ENCODE assay signal across 9 mouse cellular contexts in genomic region chr16:96044096-96044495, GRCm38 (mm10). TPM values are rescaled to one million over a fixed set of nuclear protein-coding genes. Genes with fewer than 3 reads are reported as not detected.
DNase-seq lines count a peak whose midpoint lies in the region; ATAC-seq lines count a peak whose summit lies in the region.
"Had no signal": no experiment of that assay in that cellular context is flagged by ENCODE, and none has a peak within 500 bp of the region (broad histone marks: within the 10 kb centered on the region; RNA-seq: fewer than 3 reads in every experiment).

No protein-coding gene starts in this region.

- H3K9ac ChIP-seq in midbrain, embryonic 14.5 days (replicated peaks; ENCODE audit: low read length): no peak overlapping the region
- H3K9ac ChIP-seq in midbrain, embryonic 16.5 days (ENCODE audit: low read depth, low read length): no peak overlapping the region
- no peak overlapping the region for H3K9ac ChIP-seq in neural tube, embryonic 15.5 days (replicated peaks)
- H3K9ac ChIP-seq: neural tube, embryonic 13.5 days had no signal

- WGBS in midbrain, embryonic 14.5 days: 72% methylated on average over 5 of the region's 5 CpGs
- 64% methylated on average over 5 of the region's 5 CpGs for WGBS in midbrain, embryonic 16.5 days
- WGBS in neural tube, embryonic 15.5 days: 71% methylated on average over 5 of the region's 5 CpGs

- H3K4me2 ChIP-seq in midbrain, embryonic 14.5 days (ENCODE audit: low read length): no peak overlapping the region
- H3K4me2 ChIP-seq in midbrain, embryonic 16.5 days (ENCODE audit: low read length): no peak overlapping the region
- H3K4me2 ChIP-seq in neural tube, embryonic 15.5 days: no peak overlapping the region
- H3K4me2 ChIP-seq: neural tube, embryonic 13.5 days had no signal

- H3K4me1 ChIP-seq in midbrain, embryonic 14.5 days (ENCODE audit: control insufficient read depth, insufficient read depth, low read length): no peaks in the 10 kb centered on the region
- no peaks in the 10 kb centered on the region for H3K4me1 ChIP-seq in midbrain, embryonic 16.5 days (ENCODE audit: control insufficient read depth, insufficient read depth, low read length)
- H3K4me1 ChIP-seq in neural tube, embryonic 15.5 days: no peaks in the 10 kb centered on the region
- H3K4me1 ChIP-seq: neural tube, embryonic 13.5 days had no signal

- no peak overlapping the region for H3K27ac ChIP-seq in midbrain, embryonic 14.5 days (replicated peaks; ENCODE audit: low read depth, low read length)
- H3K27ac ChIP-seq in midbrain, embryonic 16.5 days (ENCODE audit: low read length): no peak overlapping the region
- no peak overlapping the region for H3K27ac ChIP-seq in neural tube, embryonic 15.5 days (replicated peaks)
- H3K27ac ChIP-seq: neural tube, embryonic 13.5 days had no signal

- H3K4me3 ChIP-seq in midbrain, embryonic 14.5 days (replicated peaks; ENCODE audit: low read depth, low read length): no peak overlapping the region
- no peak overlapping the region for H3K4me3 ChIP-seq in midbrain, embryonic 16.5 days (ENCODE audit: low read depth, low read length)
- no peak overlapping the region for H3K4me3 ChIP-seq in neural tube, embryonic 15.5 days (replicated peaks)
- H3K4me3 ChIP-seq: neural tube, embryonic 13.5 days had no signal

- peak; percentile 47 for DNase-seq in CD4-positive, CD25-positive, alpha-beta regulatory T cell, adult 2 months (ENCODE audit: low read depth, low spot score)
- peak; percentile 52 for DNase-seq in midbrain, embryonic 14.5 days
- DNase-seq in cerebellum, adult 9-11 months: peak; percentile 15
- DNase-seq in induced T-regulatory cell, adult 2 months (ENCODE audit: low read depth): peak; percentile 55
- DNase-seq in naive thymus-derived CD4-positive, alpha-beta T cell, adult 2 months (ENCODE audit: low read depth): peak; percentile 50

- no peaks in the 10 kb centered on the region for H3K27me3 ChIP-seq in midbrain, embryonic 14.5 days (ENCODE audit: control insufficient read depth, insufficient read depth, low read length)
- H3K27me3 ChIP-seq in midbrain, embryonic 16.5 days (ENCODE audit: control insufficient read depth, insufficient read depth, low read depth, low read length): no peaks in the 10 kb centered on the region
- no peaks in the 10 kb centered on the region for H3K27me3 ChIP-seq in neural tube, embryonic 15.5 days (replicated peaks)
- H3K27me3 ChIP-seq: neural tube, embryonic 13.5 days had no signal

- H3K36me3 ChIP-seq in midbrain, embryonic 14.5 days (ENCODE audit: control insufficient read depth, insufficient read depth, low read length): peaks cover 92% of the 10 kb centered on the region
- H3K36me3 ChIP-seq in midbrain, embryonic 16.5 days (ENCODE audit: control insufficient read depth, insufficient read depth, low read length): peaks cover 41% of the 10 kb centered on the region
- peaks cover 89% of the 10 kb centered on the region for H3K36me3 ChIP-seq in neural tube, embryonic 15.5 days

- H3K9me3 ChIP-seq in midbrain, embryonic 14.5 days (ENCODE audit: control insufficient read depth, low read length): no peaks in the 10 kb centered on the region
- no peaks in the 10 kb centered on the region for H3K9me3 ChIP-seq in midbrain, embryonic 16.5 days (replicated peaks; ENCODE audit: control insufficient read depth, low read length, poor library complexity, severe bottlenecking)
- no peaks in the 10 kb centered on the region for H3K9me3 ChIP-seq in neural tube, embryonic 15.5 days (replicated peaks)
- H3K9me3 ChIP-seq: neural tube, embryonic 13.5 days had no signal

- ATAC-seq in CD4-positive, CD25-positive, alpha-beta regulatory T cell, adult 4 months: no peak
- no peak for ATAC-seq in midbrain, embryonic 14.5 days (ENCODE audit: low FRiP score, low TSS enrichment)
- no peak for ATAC-seq in midbrain, embryonic 16.5 days
- ATAC-seq in neural tube, embryonic 15.5 days (ENCODE audit: low FRiP score): no peak

RNA-seq across cellular contexts. Expression of gene Brwd1, which starts 38.2 kb away (rescaled TPM):
- polyA plus RNA-seq in CD4-positive, CD25-positive, alpha-beta regulatory T cell, adult 4 months (2017; shearing (Covaris generic)): 10 to 100 TPM; 54.9 to 60.0 TPM
- polyA plus RNA-seq in midbrain, embryonic 14.5 days (2014; fragmentation: Nextera tagmentation; extraction: Ambion mirVana): 338 and 372 TPM in 2 replicates
- polyA plus RNA-seq in midbrain, embryonic 16.5 days (2015; fragmentation: Nextera tagmentation; extraction: Ambion mirVana): 264 and 288 TPM in 2 replicates
- polyA plus RNA-seq in neural tube, embryonic 15.5 days (2015; fragmentation: Nextera tagmentation; extraction: Ambion mirVana): 199 and 230 TPM in 2 replicates

RNA-seq across cellular contexts. Expression of gene Psmg1, which starts 53.3 kb away (rescaled TPM):
- polyA plus RNA-seq in CD4-positive, CD25-positive, alpha-beta regulatory T cell, adult 4 months (2017; shearing (Covaris generic)): 10 to 100 TPM; 23.4 to 24.1 TPM
- 59.8 and 62.4 TPM in 2 replicates for polyA plus RNA-seq in midbrain, embryonic 14.5 days (2014; fragmentation: Nextera tagmentation; extraction: Ambion mirVana)
- 61.6 and 68.3 TPM in 2 replicates for polyA plus RNA-seq in midbrain, embryonic 16.5 days (2015; fragmentation: Nextera tagmentation; extraction: Ambion mirVana)
- polyA plus RNA-seq in neural tube, embryonic 15.5 days (2015; fragmentation: Nextera tagmentation; extraction: Ambion mirVana): 72.0 and 74.6 TPM in 2 replicates
